Mouse (Mus musculus) embryonic stem cell, embryonic (primary cell): ENCODE data around the gene Rab28.
"Not testable (repeated sequence)": the region's sequence is repeated elsewhere in the genome, so short reads cannot be mapped to it uniquely, and the experiment has no call there.

Experiments
- CTCF ChIA-PET, 4 experiments: fragments of 300-600 bp in 2 of 4; fragments of 350-600 bp in 2 of 4; sonication (Branson Sonifier 250); formaldehyde crosslinking; loops; one replicate each; lab custom pipeline; 2022; ENCODE audit warnings: inconsistent platforms in 2 of 4; lab: Charles Lee
- POLR2A ChIA-PET, 4 experiments: fragments of 300-600 bp in 2 of 4; fragments of 350-600 bp in 2 of 4; sonication (Branson Sonifier 250); formaldehyde crosslinking; loops; one replicate each; lab custom pipeline; 2022; ENCODE audit warnings: antibody characterized with exemption in 4 of 4, inconsistent platforms in 1 of 4; lab: Charles Lee

The Rab28 gene

GRCm38 (mm10) chr5:41708051-41708630 is at the start of gene Rab28:
TSS of gene Rab28 (minus strand) at chr5:41708157.
- ChIA-PET POLR2A (interaction anchor here in 3 of 4 experiments (0.5 to 1.5 kb wide), 4 partner anchors 9 to 1525 kb away, joined by 3 to 6 read pairs (median 4); no protein-coding TSS in a partner anchor), CTCF (no interaction called here)

GRCm38 (mm10) chr5:41757338-41757737 is 49.4 kb upstream of the Rab28 start:
- ChIA-PET POLR2A (interaction anchor here in 1 of 4 experiments (0.9 kb wide), 1 partner anchor 10 kb away, joined by 3 read pairs; no protein-coding TSS in a partner anchor), CTCF (no interaction called here)

DNA sequence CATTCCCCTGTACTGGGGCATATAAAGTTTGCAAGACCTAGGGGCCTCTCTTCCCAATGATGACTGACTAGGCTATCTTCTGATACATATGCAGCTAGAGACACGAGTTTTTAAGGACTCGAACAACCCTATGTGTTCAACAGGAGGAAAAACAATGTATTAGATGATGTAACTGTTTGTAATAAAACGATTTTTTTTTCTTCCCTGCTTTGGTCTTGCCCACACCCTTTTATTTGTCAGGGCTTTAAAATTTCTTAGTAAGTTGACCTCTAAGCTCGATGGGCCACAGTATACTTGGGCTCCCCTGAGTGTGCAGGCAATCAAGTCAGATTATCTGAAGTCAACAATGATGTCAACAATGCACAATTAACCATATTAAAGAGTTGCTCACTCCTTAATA is 48.4 kb upstream of the Rab28 start:
- ChIA-PET CTCF (no interaction called here), POLR2A (interaction anchor here in 1 of 4 experiments (0.9 to 2.1 kb wide), 2 partner anchors 9 to 11 kb away, joined by 3 to 10 read pairs; no protein-coding TSS in a partner anchor)

DNA sequence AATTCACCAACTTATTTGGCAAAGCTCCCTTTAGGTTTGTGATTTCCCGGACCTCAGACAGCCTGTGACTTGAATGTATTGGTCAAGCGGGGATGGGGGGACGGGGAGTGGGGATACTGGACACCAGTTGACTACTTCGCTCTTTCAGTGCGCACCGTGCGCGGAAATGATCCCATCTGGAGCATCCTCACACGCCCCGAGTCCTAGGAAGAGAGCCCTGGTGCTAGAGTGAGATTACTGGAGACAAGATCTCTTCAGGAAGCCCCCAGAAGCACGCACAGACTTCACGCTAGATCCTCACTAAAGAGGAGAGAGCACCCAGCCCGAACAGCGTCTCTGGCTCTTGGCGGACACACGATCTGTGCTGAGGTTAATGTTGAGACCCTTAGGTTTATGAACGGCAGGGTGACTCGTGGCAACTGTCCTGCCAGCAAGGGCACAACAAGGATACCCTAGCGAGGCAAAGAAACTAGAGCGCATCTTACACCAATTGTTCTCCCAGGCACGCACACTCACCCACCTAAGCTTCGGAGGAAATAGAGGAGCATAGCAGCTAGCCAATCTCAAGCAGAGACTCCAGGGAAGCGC is 47.5 kb upstream of the Rab28 start:
- POLR2A ChIA-PET = interaction anchor here in 3 of 4 experiments (0.6 to 2.1 kb wide), 6 partner anchors 10 to 724 kb away, joined by 3 to 10 read pairs (median 4); no protein-coding TSS in a partner anchor
- CTCF ChIA-PET = interaction anchor here in 2 of 4 experiments (1.0 to 1.6 kb wide), 2 partner anchors 11 kb away, joined by 3 to 6 read pairs; no protein-coding TSS in a partner anchor

GRCm38 (mm10) chr5:41754836-41755235 is 46.9 kb upstream of the Rab28 start:
- ChIA-PET POLR2A (interaction anchor here in 3 of 4 experiments (0.7 to 2.1 kb wide), 5 partner anchors 10 to 725 kb away, joined by 3 to 10 read pairs (median 4); no protein-coding TSS in a partner anchor), CTCF (interaction anchor here in 2 of 4 experiments (1.0 to 1.6 kb wide), 2 partner anchors 11 kb away, joined by 3 to 6 read pairs; no protein-coding TSS in a partner anchor)

- ChIA-PET CTCF (interaction anchor here in 2 of 4 experiments (0.8 to 1.6 kb wide), 2 partner anchors 9 to 10 kb away, joined by 6 read pairs; no protein-coding TSS in a partner anchor), POLR2A (interaction anchor here in 3 of 4 experiments (0.7 to 2.1 kb wide), 4 partner anchors 10 to 725 kb away, joined by 4 to 10 read pairs (median 4); no protein-coding TSS in a partner anchor)
These were observed 46.3 kb upstream of the Rab28 start for GRCm38 (mm10) chr5:41754226-41754775.

- ChIA-PET CTCF (no interaction called here), POLR2A (interaction anchor here in 1 of 4 experiments (0.7 kb wide), 1 partner anchor 8 kb away, joined by 4 read pairs; no protein-coding TSS in a partner anchor)
These were observed 44.8 kb upstream of the Rab28 start for GRCm38 (mm10) chr5:41752721-41753120.

DNA sequence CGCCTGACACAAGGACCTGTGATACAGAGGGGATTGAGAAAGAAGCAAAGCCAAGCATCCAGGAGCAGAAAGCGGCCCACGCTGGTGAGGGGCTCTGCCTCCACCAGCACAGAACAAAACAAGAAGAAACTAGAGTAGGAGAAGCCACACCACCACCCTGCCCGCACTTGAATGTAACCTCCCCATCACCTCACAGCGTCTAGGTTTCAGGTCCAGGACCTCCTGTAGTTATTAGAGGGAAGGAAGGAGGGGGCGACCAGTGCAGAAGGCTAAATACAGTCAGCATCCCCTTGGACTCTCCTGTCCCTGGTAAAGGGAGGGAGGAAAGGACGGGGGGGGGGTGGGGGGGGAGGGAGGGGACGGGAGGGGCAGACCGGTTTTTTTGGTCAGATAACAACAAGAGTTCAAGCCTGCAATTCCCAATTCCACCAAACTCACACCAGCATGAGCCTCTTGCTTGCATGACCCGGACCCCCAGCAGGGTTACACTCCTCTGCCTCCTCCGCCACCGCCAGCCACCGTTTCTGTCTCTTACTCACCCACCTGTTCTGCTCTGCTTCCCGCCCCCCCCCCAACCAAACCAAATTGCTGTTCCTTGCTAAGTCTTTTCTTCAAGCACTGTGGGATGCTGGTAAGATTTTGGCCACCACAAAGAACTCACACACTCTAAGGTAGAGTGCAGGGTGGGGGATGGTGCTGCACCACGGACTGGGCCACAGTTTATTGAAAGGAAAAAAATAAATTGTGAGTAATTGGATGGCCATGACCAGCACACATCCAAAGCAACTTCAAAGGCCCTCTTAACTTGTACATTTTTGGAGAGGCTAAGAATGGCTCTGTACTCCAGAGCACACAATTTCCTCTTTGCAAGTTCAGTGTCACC is 37.2 kb upstream of the Rab28 start:
- POLR2A ChIA-PET = interaction anchor here in 2 of 4 experiments (0.5 to 1.5 kb wide), 5 partner anchors 8 to 38 kb away, joined by 3 to 5 read pairs (median 4); partner anchors contain the start of gene Nkx3-2 (in 1 of the 2)
- CTCF ChIA-PET = interaction anchor here (0.6 to 1.8 kb wide), 13 partner anchors 10 to 738 kb away, joined by 3 to 10 read pairs (median 4); no protein-coding TSS in a partner anchor

GRCm38 (mm10) chr5:41744234-41744633 is 36.3 kb upstream of the Rab28 start:
- POLR2A ChIA-PET = interaction anchor here in 2 of 4 experiments (0.5 to 1.5 kb wide), 7 partner anchors 8 to 38 kb away, joined by 3 to 5 read pairs (median 3); partner anchors contain the start of gene Nkx3-2 (in 1 of the 2)
- CTCF ChIA-PET = interaction anchor here (0.6 to 1.8 kb wide), 16 partner anchors 9 to 737 kb away, joined by 3 to 10 read pairs (median 3); no protein-coding TSS in a partner anchor

- CTCF ChIA-PET = no interaction called here
- POLR2A ChIA-PET = no interaction called here
These were observed 30.9 kb upstream of the Rab28 start for GRCm38 (mm10) chr5:41738817-41739216.

GRCm38 (mm10) chr5:41737039-41737438 is 29.1 kb upstream of the Rab28 start:
- ChIA-PET POLR2A (no interaction called here), CTCF (no interaction called here)

GRCm38 (mm10) chr5:41727017-41727416 is 19.1 kb upstream of the Rab28 start:
- ChIA-PET CTCF (no interaction called here), POLR2A (interaction anchor here in 1 of 4 experiments (0.6 kb wide), 1 partner anchor 938 kb away, joined by 3 read pairs; no protein-coding TSS in a partner anchor)

DNA sequence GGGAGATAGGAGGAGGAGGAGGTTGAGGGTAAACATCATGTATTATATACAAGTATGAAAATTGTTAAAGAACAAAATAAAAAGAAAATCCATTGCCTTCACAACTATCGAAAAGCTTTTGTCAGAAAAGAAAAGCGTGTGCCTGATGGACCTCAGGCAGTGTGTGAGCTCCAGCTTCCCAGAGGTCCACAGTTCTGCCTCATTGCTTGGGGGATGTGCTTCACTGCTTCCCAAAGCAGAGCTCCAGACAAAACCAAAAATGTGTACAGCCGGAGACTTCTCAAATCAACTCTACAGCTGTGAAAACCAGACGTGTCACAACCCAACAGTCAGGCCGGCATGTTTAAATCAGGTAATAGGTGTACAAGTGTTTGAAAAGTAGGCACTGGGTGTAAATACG is 17.6 kb upstream of the Rab28 start:
- CTCF ChIA-PET = no interaction called here
- POLR2A ChIA-PET = no interaction called here

- ChIA-PET CTCF (no interaction called here), POLR2A (interaction anchor here in 3 of 4 experiments (0.5 to 1.5 kb wide), 7 partner anchors 9 to 279 kb away, joined by 3 to 6 read pairs (median 3); partner anchors contain the start of gene Nkx3-2 (in 1 of the 3))
These were observed 592 bp downstream of the Rab28 start for GRCm38 (mm10) chr5:41707115-41708015.

DNA sequence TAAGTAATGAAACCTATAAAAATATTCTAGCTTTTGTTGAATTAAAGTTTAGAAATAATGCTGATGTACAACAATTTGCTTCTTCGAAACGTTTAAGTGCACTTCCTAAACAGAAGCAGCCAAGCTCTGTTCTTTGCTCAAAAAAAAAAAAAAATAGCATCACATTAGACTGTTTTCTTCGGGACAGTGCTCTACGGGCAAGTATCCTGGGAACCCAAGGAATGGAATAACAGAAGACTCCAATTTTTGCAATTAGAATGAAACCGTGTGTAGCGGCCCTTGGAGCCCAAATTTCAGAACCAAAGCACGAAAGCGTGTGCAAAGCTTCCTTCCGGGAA is 1.2 kb downstream of the Rab28 start:
- CTCF ChIA-PET = interaction anchor here in 1 of 4 experiments (0.6 kb wide), 1 partner anchor 59 kb away, joined by 3 read pairs; no protein-coding TSS in a partner anchor
- POLR2A ChIA-PET = interaction anchor here in 2 of 4 experiments (0.5 to 1.5 kb wide), 8 partner anchors 9 to 844 kb away, joined by 3 to 5 read pairs (median 3); partner anchors contain the start of gene Nkx3-2 (in 1 of the 2)

DNA sequence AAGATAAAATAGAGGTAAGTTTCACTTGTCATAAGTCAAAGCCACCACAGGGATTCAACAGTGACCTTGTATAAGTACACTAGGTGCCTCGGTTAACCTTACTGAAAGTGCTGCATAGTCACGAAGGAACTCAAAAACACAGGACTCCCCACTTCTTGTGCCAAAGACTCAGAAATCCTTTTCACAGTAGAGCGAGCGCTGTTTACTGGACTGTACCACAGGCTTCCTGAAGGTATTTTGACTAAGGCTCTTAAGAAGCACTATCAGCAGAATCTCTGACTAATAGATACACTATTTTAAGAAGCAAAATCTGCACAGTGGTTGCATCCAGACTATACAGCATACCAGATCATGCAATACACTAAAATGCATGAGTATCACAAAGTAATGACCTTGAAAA is 6.9 kb downstream of the Rab28 start:
- CTCF ChIA-PET, POLR2A ChIA-PET: not testable (repeated sequence)

GRCm38 (mm10) chr5:41697958-41698357 is 10.0 kb downstream of the Rab28 start:
- ChIA-PET CTCF (interaction anchor here in 1 of 4 experiments (1.0 kb wide), 1 partner anchor 573 kb away, joined by 5 read pairs; no protein-coding TSS in a partner anchor), POLR2A (interaction anchor here in 1 of 4 experiments (1.4 kb wide), 1 partner anchor 9 kb away, joined by 4 read pairs; the partner anchor contains the start of gene Rab28)
